Mouse (Mus musculus): ENCODE results near the gene Vamp8. TPM values are rescaled to one million over a fixed set of nuclear protein-coding genes. Genes with fewer than 3 reads are reported as not detected.

Gene Vamp8
- polyA plus RNA-seq, 1 experiment from 2014 or later, result 32.0 TPM

GRCm38 (mm10) chr6:72389471-72389940 is 997 bp downstream of the Vamp8 start:
- peak overlapping the region; percentile 70 for H3K9ac ChIP-seq (ENCODE audit: low read length)
- DNase-seq (ENCODE audit: low spot score, missing footprints) (no peak), ATAC-seq (ENCODE audit: low FRiP score) (peak; percentile 35; the same call in 1 of the 2 replicates)
- 33% methylated on average over 13 of the region's 13 CpGs for WGBS
- H3K4me2 ChIP-seq, result peak overlapping the region; percentile 51
- no peaks in the 10 kb centered on the region for H3K36me3 ChIP-seq (ENCODE audit: control insufficient read depth, insufficient read depth, low read length)
- peaks cover 7% of the 10 kb centered on the region for H3K4me1 ChIP-seq (ENCODE audit: control insufficient read depth, insufficient read depth, low read length)
- no peaks in the 10 kb centered on the region for H3K9me3 ChIP-seq (ENCODE audit: control insufficient read depth, low read length)
- peak overlapping the region; percentile 27 for H3K4me3 ChIP-seq (ENCODE audit: low read depth, low read length)
- H3K27ac ChIP-seq (ENCODE audit: low read depth, low read length), result no peak overlapping the region
- no peaks in the 10 kb centered on the region for H3K27me3 ChIP-seq (ENCODE audit: control insufficient read depth, insufficient read depth, low read length)

GRCm38 (mm10) chr6:72388791-72389329 is 1.6 kb downstream of the Vamp8 start:
- ATAC-seq (ENCODE audit: low FRiP score), result no peak
- no peaks in the 10 kb centered on the region for H3K9me3 ChIP-seq (ENCODE audit: control insufficient read depth, low read length)
- H3K4me2 ChIP-seq, result no peak overlapping the region
- no peak overlapping the region for H3K27ac ChIP-seq (ENCODE audit: low read depth, low read length)
- 92% methylated on average over 6 of the region's 6 CpGs for WGBS
- H3K4me1 ChIP-seq (ENCODE audit: control insufficient read depth, insufficient read depth, low read length), result peaks cover 7% of the 10 kb centered on the region
- H3K9ac ChIP-seq (ENCODE audit: low read length), result no peak overlapping the region
- no peaks in the 10 kb centered on the region for H3K36me3 ChIP-seq (ENCODE audit: control insufficient read depth, insufficient read depth, low read length)
- DNase-seq (ENCODE audit: low spot score, missing footprints), result peak; percentile 59
- no peaks in the 10 kb centered on the region for H3K27me3 ChIP-seq (ENCODE audit: control insufficient read depth, insufficient read depth, low read length)
- no peak overlapping the region for H3K4me3 ChIP-seq (ENCODE audit: low read depth, low read length)

GRCm38 (mm10) chr6:72388266-72388665 is 2.2 kb downstream of the Vamp8 start:
- ATAC-seq (ENCODE audit: low FRiP score) (no peak), DNase-seq (ENCODE audit: low spot score, missing footprints) (peak; percentile 77)
- no peaks in the 10 kb centered on the region for H3K27me3 ChIP-seq (ENCODE audit: control insufficient read depth, insufficient read depth, low read length)
- H3K27ac ChIP-seq (ENCODE audit: low read depth, low read length), result no peak overlapping the region
- H3K4me2 ChIP-seq, result no peak overlapping the region
- no peak overlapping the region for H3K9ac ChIP-seq (ENCODE audit: low read length)
- no peak overlapping the region for H3K4me3 ChIP-seq (ENCODE audit: low read depth, low read length)
- H3K36me3 ChIP-seq (ENCODE audit: control insufficient read depth, insufficient read depth, low read length), result no peaks in the 10 kb centered on the region
- 72% methylated on average over 10 of the region's 10 CpGs for whole genome bisulfite sequencing
- H3K9me3 ChIP-seq (ENCODE audit: control insufficient read depth, low read length), result no peaks in the 10 kb centered on the region
- H3K4me1 ChIP-seq (ENCODE audit: control insufficient read depth, insufficient read depth, low read length), result peaks cover 7% of the 10 kb centered on the region

DNA sequence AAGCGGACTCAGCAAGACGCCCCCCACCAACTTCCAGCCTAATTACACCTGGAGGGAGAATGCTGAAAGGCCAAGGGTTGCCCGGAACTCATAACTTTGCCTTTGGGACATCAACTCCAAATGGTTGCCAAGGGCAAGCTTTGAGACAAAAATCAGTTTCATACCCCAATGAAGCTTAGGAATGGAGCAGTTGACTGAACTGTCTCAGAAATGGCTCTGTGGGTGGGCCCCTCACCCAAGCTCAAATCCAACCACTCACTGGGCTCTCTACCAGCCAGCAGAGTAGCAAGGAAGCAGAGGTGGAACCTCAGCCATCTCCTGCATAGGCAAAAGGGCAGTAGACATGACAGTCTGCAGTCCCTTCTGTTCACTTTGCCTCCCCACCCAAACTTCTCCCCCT is 2.7 kb downstream of the Vamp8 start:
- Histone ChIP-seq H3K4me2 (no peak overlapping the region), H3K36me3 (ENCODE audit: control insufficient read depth, insufficient read depth, low read length) (no peaks in the 10 kb centered on the region), H3K4me1 (ENCODE audit: control insufficient read depth, insufficient read depth, low read length) (peaks cover 7% of the 10 kb centered on the region), H3K27me3 (ENCODE audit: control insufficient read depth, insufficient read depth, low read length) (no peaks in the 10 kb centered on the region), H3K4me3 (ENCODE audit: low read depth, low read length) (no peak overlapping the region), H3K9me3 (ENCODE audit: control insufficient read depth, low read length) (no peaks in the 10 kb centered on the region), H3K9ac (ENCODE audit: low read length) (no peak overlapping the region), H3K27ac (ENCODE audit: low read depth, low read length) (no peak overlapping the region)
- WGBS, result 71% methylated on average over 3 of the region's 3 CpGs
- no peak for ATAC-seq (ENCODE audit: low FRiP score)
- DNase-seq (ENCODE audit: low spot score, missing footprints), result no peak

DNA sequence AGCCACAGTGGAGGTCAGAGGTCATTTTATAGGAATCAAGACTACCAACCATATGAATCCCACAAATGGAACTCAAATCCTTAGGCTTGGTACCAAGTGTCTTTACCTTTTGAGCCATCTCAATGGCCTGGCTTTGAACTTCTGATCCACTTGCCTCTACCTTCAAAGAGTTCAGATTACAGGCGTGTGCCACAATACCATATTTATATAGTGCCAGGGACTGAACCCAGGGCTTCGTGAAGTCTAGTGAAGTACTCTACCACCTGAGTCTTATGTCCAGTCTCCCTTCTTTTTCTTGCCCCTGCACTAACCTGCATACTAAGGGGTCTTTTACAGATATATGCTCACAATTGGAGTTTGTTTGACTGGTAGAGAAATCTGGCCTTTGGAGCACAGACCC is 3.9 kb downstream of the Vamp8 start:
- Histone ChIP-seq H3K9ac (ENCODE audit: low read length) (no peak overlapping the region), H3K27me3 (ENCODE audit: control insufficient read depth, insufficient read depth, low read length) (no peaks in the 10 kb centered on the region; the same call in 1 of the 2 replicates), H3K36me3 (ENCODE audit: control insufficient read depth, insufficient read depth, low read length) (no peaks in the 10 kb centered on the region), H3K4me1 (ENCODE audit: control insufficient read depth, insufficient read depth, low read length) (peaks cover 7% of the 10 kb centered on the region), H3K4me3 (ENCODE audit: low read depth, low read length) (no peak overlapping the region), H3K27ac (ENCODE audit: low read depth, low read length) (no peak overlapping the region), H3K9me3 (ENCODE audit: control insufficient read depth, low read length) (no peaks in the 10 kb centered on the region), H3K4me2 (no peak overlapping the region)
- ATAC-seq (ENCODE audit: low FRiP score), result no peak
- no peak for DNase-seq (ENCODE audit: low spot score, missing footprints)
- 81% methylated on average over 2 of the region's 2 CpGs for WGBS

DNA sequence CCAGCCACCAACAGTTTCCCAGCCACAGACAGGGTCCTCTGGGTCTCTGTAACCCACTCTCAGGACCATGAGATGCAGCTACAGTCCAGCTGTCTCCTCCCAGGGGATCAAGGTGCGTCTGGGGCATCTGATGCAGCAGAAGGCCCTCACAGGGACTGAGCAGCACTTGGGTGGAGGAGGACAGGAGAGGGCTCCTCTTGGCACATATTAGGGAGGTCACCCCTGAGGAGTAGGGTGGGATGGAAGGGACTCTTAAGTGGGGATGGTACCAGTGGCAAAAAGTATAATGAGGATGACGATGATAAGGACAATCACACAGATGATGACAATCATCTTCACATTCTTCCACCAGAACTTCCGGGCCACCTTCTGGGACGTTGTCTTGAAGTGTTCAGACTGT is 5.2 kb downstream of the Vamp8 start:
- ATAC-seq (ENCODE audit: low FRiP score) (no peak), DNase-seq (ENCODE audit: low spot score, missing footprints) (no peak)
- H3K4me2 ChIP-seq, result no peak overlapping the region
- H3K27me3 ChIP-seq (ENCODE audit: control insufficient read depth, insufficient read depth, low read length), result peaks cover 4% of the 10 kb centered on the region
- H3K9ac ChIP-seq (ENCODE audit: low read length), result no peak overlapping the region
- H3K4me1 ChIP-seq (ENCODE audit: control insufficient read depth, insufficient read depth, low read length), result peaks cover 8% of the 10 kb centered on the region
- 86% methylated on average over 4 of the region's 4 CpGs for WGBS
- no peak overlapping the region for H3K4me3 ChIP-seq (ENCODE audit: low read depth, low read length)
- no peaks in the 10 kb centered on the region for H3K9me3 ChIP-seq (ENCODE audit: control insufficient read depth, low read length)
- no peak overlapping the region for H3K27ac ChIP-seq (ENCODE audit: low read depth, low read length)
- no peaks in the 10 kb centered on the region for H3K36me3 ChIP-seq (ENCODE audit: control insufficient read depth, insufficient read depth, low read length)

GRCm38 (mm10) chr6:72383952-72384351 is 6.6 kb downstream of the Vamp8 start:
- H3K27ac ChIP-seq (ENCODE audit: low read depth, low read length), result no peak overlapping the region
- H3K4me3 ChIP-seq (ENCODE audit: low read depth, low read length), result no peak overlapping the region
- WGBS, result 88% methylated on average over 7 of the region's 7 CpGs
- no peak overlapping the region for H3K4me2 ChIP-seq
- no peaks in the 10 kb centered on the region for H3K36me3 ChIP-seq (ENCODE audit: control insufficient read depth, insufficient read depth, low read length)
- no peaks in the 10 kb centered on the region for H3K9me3 ChIP-seq (ENCODE audit: control insufficient read depth, low read length)
- peaks cover 16% of the 10 kb centered on the region for H3K27me3 ChIP-seq (ENCODE audit: control insufficient read depth, insufficient read depth, low read length)
- H3K4me1 ChIP-seq (ENCODE audit: control insufficient read depth, insufficient read depth, low read length), result peaks cover 6% of the 10 kb centered on the region; the same call in 1 of the 2 replicates
- H3K9ac ChIP-seq (ENCODE audit: low read length), result no peak overlapping the region
- no peak for ATAC-seq (ENCODE audit: low FRiP score)
- no peak for DNase-seq (ENCODE audit: low spot score, missing footprints)

DNA sequence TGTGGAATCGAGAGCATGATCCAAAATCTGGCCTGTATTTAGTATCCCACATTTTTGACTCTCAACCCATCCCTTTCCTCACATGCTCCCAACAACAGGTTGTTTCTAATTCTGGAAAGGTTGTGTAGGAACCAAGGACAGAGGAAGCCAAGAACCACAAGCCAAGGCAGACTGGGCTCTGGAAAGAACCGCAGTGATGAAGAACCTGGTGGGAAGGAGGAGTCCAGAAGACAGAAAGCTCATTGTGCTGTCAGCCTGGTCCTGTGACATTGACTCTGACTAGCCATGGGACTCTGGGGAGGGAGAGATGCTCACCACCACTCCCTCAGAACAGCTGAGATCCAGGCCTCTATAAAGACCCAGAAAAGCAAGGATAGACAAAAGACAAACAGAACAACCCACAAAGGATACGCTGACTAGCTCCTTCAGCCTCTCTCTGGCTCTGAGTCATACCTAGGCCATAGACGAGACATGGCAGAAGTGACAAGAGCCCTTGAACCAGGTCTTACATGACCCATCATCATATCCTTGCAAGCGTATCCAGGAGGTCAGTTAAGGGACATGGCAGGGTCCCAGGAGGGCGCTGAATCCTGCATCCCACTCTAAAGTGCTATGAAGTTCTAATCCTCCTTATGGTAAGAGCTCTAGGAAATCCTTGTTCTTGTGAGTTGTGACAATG is 7.2 kb downstream of the Vamp8 start:
- no peaks in the 10 kb centered on the region for H3K36me3 ChIP-seq (ENCODE audit: control insufficient read depth, insufficient read depth, low read length)
- no peak overlapping the region for H3K27ac ChIP-seq (ENCODE audit: low read depth, low read length)
- peaks cover 16% of the 10 kb centered on the region for H3K27me3 ChIP-seq (ENCODE audit: control insufficient read depth, insufficient read depth, low read length)
- H3K9me3 ChIP-seq (ENCODE audit: control insufficient read depth, low read length), result no peaks in the 10 kb centered on the region
- 87% methylated on average over 6 of the region's 6 CpGs for WGBS
- ATAC-seq (ENCODE audit: low FRiP score) (no peak), DNase-seq (ENCODE audit: low spot score, missing footprints) (no peak)
- H3K4me3 ChIP-seq (ENCODE audit: low read depth, low read length), result no peak overlapping the region
- no peak overlapping the region for H3K4me2 ChIP-seq
- H3K9ac ChIP-seq (ENCODE audit: low read length), result no peak overlapping the region
- H3K4me1 ChIP-seq (ENCODE audit: control insufficient read depth, insufficient read depth, low read length), result peaks cover 6% of the 10 kb centered on the region; the same call in 1 of the 2 replicates

- H3K9ac ChIP-seq (ENCODE audit: low read length), result no peak overlapping the region
- H3K9me3 ChIP-seq (ENCODE audit: control insufficient read depth, low read length), result no peaks in the 10 kb centered on the region
- no peak for DNase-seq (ENCODE audit: low spot score, missing footprints)
- no peak overlapping the region for H3K4me3 ChIP-seq (ENCODE audit: low read depth, low read length)
- H3K27ac ChIP-seq (ENCODE audit: low read depth, low read length), result no peak overlapping the region
- peaks cover 6% of the 10 kb centered on the region; the same call in 1 of the 2 replicates for H3K4me1 ChIP-seq (ENCODE audit: control insufficient read depth, insufficient read depth, low read length)
- WGBS, result 86% methylated on average over 6 of the region's 6 CpGs
- no peak for ATAC-seq (ENCODE audit: low FRiP score)
- H3K36me3 ChIP-seq (ENCODE audit: control insufficient read depth, insufficient read depth, low read length), result no peaks in the 10 kb centered on the region
- peaks cover 16% of the 10 kb centered on the region for H3K27me3 ChIP-seq (ENCODE audit: control insufficient read depth, insufficient read depth, low read length)
- no peak overlapping the region for H3K4me2 ChIP-seq
Measured at GRCm38 (mm10) chr6:72382494-72382893, 8.0 kb downstream of the Vamp8 start.
